Mouse (Mus musculus) kidney, postnatal 0 days (tissue): ENCODE measurements around the gene Tnfrsf22. TPM values are rescaled to one million over a fixed set of nuclear protein-coding genes. Genes with fewer than 3 reads are reported as not detected.

ENCODE experiments used
- ATAC-seq: fragments of 200-750 bp; cut with Nextera tagmentation; replicated peaks from 2 replicates; pipeline ENCODE4 v1.8.0; 2017; ENCODE audit warnings: low read depth, moderate number of reproducible peaks, moderate TSS enrichment, moderate library complexity; ENCODE audit not compliant: low FRiP score
- DNase-seq: peaks from one replicate; pipeline ENCODE4 v3.0.0-alpha.2; 2016; ENCODE audit warnings: low spot score
- H3K27ac ChIP-seq: fragments of 300-500 bp; sonication (generic); 2 replicates; pipeline ENCODE4 v1.5.1; 2014; ENCODE audit warnings: mild to moderate bottlenecking
- H3K27me3 ChIP-seq: fragments of 300-500 bp; sonication (generic); 2 replicates; pipeline ENCODE4 v1.6.1; 2014; ENCODE audit warnings: low read length, mixed read lengths; ENCODE audit not compliant: insufficient read depth
- H3K36me3 ChIP-seq: fragments of 300-500 bp; sonication (generic); 2 replicates; pipeline ENCODE4 v1.6.1; 2014; ENCODE audit warnings: low read length, mixed read lengths; ENCODE audit not compliant: insufficient read depth
- H3K4me1 ChIP-seq: fragments of 300-500 bp; sonication (generic); replicated peaks from 2 replicates; pipeline ENCODE4 v1.6.1; 2014; ENCODE audit warnings: antibody characterized with exemption, low read length, mixed read lengths; ENCODE audit not compliant: insufficient read depth
- H3K4me2 ChIP-seq: fragments of 300-500 bp; sonication (generic); 2 replicates; pipeline ENCODE4 v1.6.1; 2014; ENCODE audit warnings: mild to moderate bottlenecking, low read length, moderate library complexity, mixed read lengths
- H3K4me3 ChIP-seq: fragments of 300-500 bp; sonication (generic); replicated peaks from 2 replicates; pipeline ENCODE4 v1.5.1; 2014; ENCODE audit warnings: low read depth, low read length
- H3K9ac ChIP-seq: fragments of 300-500 bp; sonication (generic); 2 replicates; pipeline ENCODE4 v1.6.1; 2014; ENCODE audit warnings: low read depth, low read length
- H3K9me3 ChIP-seq: fragments of 300-500 bp; sonication (generic); replicated peaks from 2 replicates; pipeline ENCODE4 v1.6.1; 2016; ENCODE audit warnings: low read length, inconsistent platforms, mixed read lengths
- CTCF ChIP-seq: IDR thresholded peaks from 2 replicates; pipeline ENCODE4 v1.5.1; 2016; ENCODE audit warnings: antibody characterized with exemption, low read depth, mild to moderate bottlenecking, moderate library complexity
- WGBS: fragments of 180-500 bp; shearing (Covaris S2); extraction: QIAGEN DNeasy Blood & Tissue Kit; methylation state at CpG from one replicate; pipeline ENCODE4 v1.1.7; 2014; 5-methylcytosine and 5-hydroxymethylcytosine counted together
- polyA plus RNA-seq: library from polyadenylated mRNA; unstranded; fragments of >200 nt; fragmentation: Nextera tagmentation; extraction: Ambion mirVana; gene quantifications from 2 replicates; pipeline ENCODE4 v1.2.1, GENCODE M21; 2015

The Tnfrsf22 gene
- polyA plus RNA-seq, 1 experiment from 2014 or later: 11.1 TPM

DNA sequence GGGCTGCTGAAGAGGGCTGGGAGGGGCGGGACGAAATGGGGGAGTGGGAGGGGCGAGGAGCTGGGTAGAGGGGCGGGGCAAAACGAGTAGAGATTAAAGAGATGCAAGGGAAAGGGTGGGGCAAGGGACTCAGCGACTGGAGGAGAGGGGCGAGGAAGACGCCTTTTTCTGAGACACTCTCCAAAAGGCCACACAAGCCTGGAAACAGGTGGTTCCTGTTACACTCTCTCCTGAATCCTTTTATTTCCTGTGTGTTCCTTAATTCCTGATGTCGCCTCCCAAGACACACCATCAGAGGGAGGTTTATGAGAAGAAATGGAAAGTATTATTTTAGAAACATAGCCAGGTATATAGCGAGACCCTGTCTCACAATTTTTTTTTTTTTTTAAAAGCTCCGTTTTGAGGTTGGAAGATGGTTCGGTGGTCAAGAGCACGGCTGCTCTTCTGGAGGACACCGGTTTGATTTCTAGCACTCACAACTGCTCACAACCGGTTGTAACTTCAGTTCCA, 49.2 kb downstream of the Tnfrsf22 start:
- Histone ChIP-seq H3K36me3 (no peaks in the 10 kb centered on the region), H3K4me3 (peak overlapping the region; percentile 89), H3K9me3 (no peaks in the 10 kb centered on the region), H3K9ac (0 out of 2 replicates have a peak overlapping the region, but pooled peaks have one; percentile 14), H3K27me3 (no peaks in the 10 kb centered on the region), H3K4me1 (0 out of 2 replicates have a peak, but pooled peaks cover 8% of the 10 kb centered on the region), H3K4me2 (peak overlapping the region; percentile 70), H3K27ac (0 out of 2 replicates have a peak overlapping the region, but pooled peaks have one; percentile 10)
- DNase-seq (no peak), ATAC-seq (no peak)
- WGBS: 2% methylated on average over 15 of the region's 15 CpGs
- TF ChIP-seq CTCF: no peak

DNA sequence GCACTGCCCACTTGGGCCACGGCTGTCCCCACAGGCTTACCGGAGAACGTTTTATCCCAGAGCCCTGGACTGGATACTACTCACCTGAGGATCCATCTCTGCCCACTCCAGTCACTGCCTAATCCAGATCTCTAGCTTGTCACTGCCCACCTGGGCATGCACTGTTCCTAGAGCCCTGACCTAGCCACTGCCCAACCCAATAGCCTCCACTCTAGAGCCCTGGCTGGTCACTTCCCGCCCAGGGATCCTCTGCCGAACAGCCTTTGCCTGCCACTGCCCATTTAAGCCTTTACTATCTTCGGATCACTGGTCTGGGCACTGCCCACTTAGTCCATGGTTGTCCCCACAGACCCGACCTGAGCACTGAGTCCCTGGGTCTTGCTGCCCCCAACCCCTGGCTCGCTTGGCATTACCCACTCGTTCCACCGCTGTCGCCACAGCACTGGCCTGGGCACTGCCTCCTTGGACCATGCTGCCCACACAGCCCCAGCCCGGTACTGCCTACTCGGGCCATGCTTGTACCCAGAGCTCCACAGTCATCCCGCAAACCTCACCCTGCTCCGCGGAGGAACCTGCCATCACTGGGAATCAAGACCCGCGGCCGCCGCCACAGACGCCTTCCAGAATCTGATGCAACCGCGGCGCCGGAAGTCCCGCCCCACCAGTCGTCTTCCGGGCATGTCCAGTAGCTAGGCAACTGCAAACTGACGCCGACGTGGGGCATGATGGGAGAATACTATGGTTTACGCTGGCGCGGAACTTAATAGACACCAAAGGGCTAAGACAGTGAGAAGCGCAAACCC, 49.8 kb downstream of the Tnfrsf22 start, which contains the start of gene Cars:
Gene Cars, minus strand, starts transcription at position 663 of the 803 bp plus-strand sequence.
- Histone ChIP-seq H3K36me3 (no peaks in the 10 kb centered on the region), H3K4me3 (peak within 1 kb of the TSS; percentile 89), H3K4me2 (peak within 1 kb of the TSS; percentile 70), H3K9me3 (no peaks in the 10 kb centered on the region), H3K4me1 (0 out of 2 replicates have a peak, but pooled peaks cover 8% of the 10 kb centered on the region), H3K27ac (peak within 1 kb of the TSS; percentile 27; the same call in 1 of the 2 replicates), H3K27me3 (no peaks in the 10 kb centered on the region), H3K9ac (peak within 1 kb of the TSS; percentile 90)
- ATAC-seq (peak; percentile 99), DNase-seq (peak; percentile 99)
- no peak for TF ChIP-seq CTCF
- 1% methylated on average over 35 of the region's 35 CpGs for WGBS

GRCm38 (mm10) chr7:143594865-143595264, 54.6 kb downstream of the Tnfrsf22 start:
- Histone ChIP-seq H3K36me3 (peaks cover 12% of the 10 kb centered on the region; the same call in 1 of the 2 replicates), H3K4me1 (0 out of 2 replicates have a peak, but pooled peaks cover 8% of the 10 kb centered on the region), H3K9ac (no peak overlapping the region), H3K9me3 (no peaks in the 10 kb centered on the region), H3K4me2 (no peak overlapping the region), H3K4me3 (no peak overlapping the region), H3K27me3 (no peaks in the 10 kb centered on the region), H3K27ac (no peak overlapping the region)
- DNase-seq (no peak), ATAC-seq (no peak)
- no peak for TF ChIP-seq CTCF
- 42% methylated on average over 5 of the region's 5 CpGs for WGBS

DNA sequence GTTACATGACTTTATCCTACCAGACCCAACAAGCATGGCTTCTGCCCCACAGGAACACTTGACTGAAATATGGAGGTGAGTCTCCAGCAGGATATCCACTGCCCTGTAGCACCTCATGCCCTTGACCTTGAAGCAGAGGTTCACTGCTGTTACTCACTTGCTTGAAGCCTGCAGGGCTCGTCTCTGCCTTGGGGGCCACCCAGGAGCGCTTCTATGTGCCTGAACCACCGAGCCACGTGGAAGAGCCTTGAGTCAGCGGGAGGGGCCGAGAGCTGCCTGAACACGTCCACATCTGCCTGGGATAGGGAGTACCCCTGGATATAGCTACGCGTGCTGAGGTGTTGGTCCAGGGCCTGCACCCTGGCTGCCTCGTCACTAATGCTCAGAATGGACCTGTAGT, 57.2 kb downstream of the Tnfrsf22 start:
- WGBS: 91% methylated on average over 10 of the region's 10 CpGs
- H3K4me3 ChIP-seq: no peak overlapping the region
- TF ChIP-seq CTCF: no peak
- no peaks in the 10 kb centered on the region for H3K27me3 ChIP-seq
- no peak overlapping the region for H3K27ac ChIP-seq
- H3K9me3 ChIP-seq: no peaks in the 10 kb centered on the region
- peaks cover 25% of the 10 kb centered on the region for H3K36me3 ChIP-seq
- no peaks in the 10 kb centered on the region for H3K4me1 ChIP-seq
- DNase-seq: no peak
- H3K4me2 ChIP-seq: no peak overlapping the region
- no peak for ATAC-seq
- H3K9ac ChIP-seq: no peak overlapping the region

DNA sequence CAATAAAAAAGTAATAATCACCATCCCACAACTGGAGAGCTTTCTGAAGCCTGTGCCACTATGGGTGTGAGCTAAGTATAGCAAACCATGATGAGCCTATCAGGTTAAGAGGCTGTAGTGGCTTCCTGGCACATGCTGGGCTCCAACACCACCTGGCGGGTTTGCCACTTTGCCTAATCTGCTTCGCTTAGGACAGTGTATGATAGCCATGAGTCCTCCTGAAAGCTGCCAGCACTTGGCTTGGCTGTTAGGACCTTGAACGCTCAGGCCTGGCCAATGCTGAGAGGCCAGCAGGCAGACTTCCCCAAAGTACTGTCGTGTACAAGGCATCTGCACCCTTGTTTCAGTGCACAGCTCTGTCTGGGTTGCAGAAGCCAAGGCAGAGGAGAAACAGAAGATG, 61.5 kb downstream of the Tnfrsf22 start:
- H3K27ac ChIP-seq: no peak overlapping the region
- DNase-seq (no peak), ATAC-seq (no peak)
- 88% methylated on average over 4 of the region's 4 CpGs for WGBS
- no peak overlapping the region for H3K4me3 ChIP-seq
- H3K4me2 ChIP-seq: no peak overlapping the region
- peaks cover 59% of the 10 kb centered on the region for H3K36me3 ChIP-seq
- no peaks in the 10 kb centered on the region for H3K9me3 ChIP-seq
- H3K4me1 ChIP-seq: no peaks in the 10 kb centered on the region
- TF ChIP-seq CTCF: no peak
- no peak overlapping the region for H3K9ac ChIP-seq
- no peaks in the 10 kb centered on the region for H3K27me3 ChIP-seq

GRCm38 (mm10) chr7:143587586-143587985, 61.9 kb downstream of the Tnfrsf22 start:
- DNase-seq (no peak), ATAC-seq (no peak)
- Histone ChIP-seq H3K9me3 (no peaks in the 10 kb centered on the region), H3K9ac (no peak overlapping the region), H3K36me3 (peaks cover 63% of the 10 kb centered on the region), H3K27ac (no peak overlapping the region), H3K4me1 (no peaks in the 10 kb centered on the region), H3K27me3 (no peaks in the 10 kb centered on the region), H3K4me3 (no peak overlapping the region), H3K4me2 (no peak overlapping the region)
- 97% methylated on average over 5 of the region's 5 CpGs for WGBS
- TF ChIP-seq CTCF: no peak

Other genes starting within 250 kb of the Tnfrsf22 start
- gene Cdkn1c, start 188.6 kb downstream of the Tnfrsf22 start, polyA plus RNA-seq: 498 and 594 TPM in 2 replicates
- gene Slc22a18, start 175.9 kb downstream of the Tnfrsf22 start, polyA plus RNA-seq: 22.1 and 22.7 TPM in 2 replicates
- 23.8 and 23.9 TPM in 2 replicates for gene Phlda2, start 146.5 kb downstream of the Tnfrsf22 start, polyA plus RNA-seq
- gene Nap1l4, start 100.6 kb downstream of the Tnfrsf22 start, polyA plus RNA-seq: 156 and 178 TPM in 2 replicates
- 34.7 and 42.2 TPM in 2 replicates for gene Cars, start 49.6 kb downstream of the Tnfrsf22 start, polyA plus RNA-seq
- 1.1 and 1.2 TPM in 2 replicates for gene Tnfrsf26, start 20.9 kb downstream of the Tnfrsf22 start, polyA plus RNA-seq
- 1.9 and 2.2 TPM in 2 replicates for gene Tnfrsf23, start 36.2 kb upstream of the Tnfrsf22 start, polyA plus RNA-seq
- 29.0 and 30.4 TPM in 2 replicates for gene Osbpl5, start 107.3 kb upstream of the Tnfrsf22 start, polyA plus RNA-seq
- gene Mrgprg, start 117.3 kb upstream of the Tnfrsf22 start, polyA plus RNA-seq: not detected in 2 replicates
- gene Mrgpre, start 134.8 kb upstream of the Tnfrsf22 start, polyA plus RNA-seq: 1.2 TPM in 2 replicates
- gene Nadsyn1, start 173.2 kb upstream of the Tnfrsf22 start, polyA plus RNA-seq: 9.4 and 11.1 TPM in 2 replicates
- 28.8 and 30.4 TPM in 2 replicates for gene Dhcr7, start 173.5 kb upstream of the Tnfrsf22 start, polyA plus RNA-seq
- gene Gm498, start 217.2 kb upstream of the Tnfrsf22 start, polyA plus RNA-seq: not detected in 2 replicates